In genomic region chr2:131934243-131934642, GRCm38 (mm10) we compare ENCODE assay signal across 30 mouse cellular contexts. TPM values are rescaled to one million over a fixed set of nuclear protein-coding genes. Genes with fewer than 3 reads are reported as not detected.
DNase-seq lines count a peak whose midpoint lies in the region; ATAC-seq and TF ChIP-seq lines count a peak whose summit lies in the region.
"Had no signal": no experiment of that assay in that cellular context is flagged by ENCODE, and none has a peak within 500 bp of the region (broad histone marks: within the 10 kb centered on the region; RNA-seq: fewer than 3 reads in every experiment).

No protein-coding gene starts in this region.

- no peak for ATAC-seq in midbrain, embryonic 11.5 days (ENCODE audit: low FRiP score)
- ATAC-seq in midbrain, embryonic 15.5 days (replicated peaks) = no peak
- ATAC-seq: intestine, embryonic 15.5 days; Patski had no signal

- H3K36me3 ChIP-seq in midbrain, embryonic 11.5 days (ENCODE audit: control insufficient read depth, insufficient read depth, low read length) = no peaks in the 10 kb centered on the region; the same call in 1 of the 2 replicates
- peaks cover 2% of the 10 kb centered on the region; the same call in 1 of the 2 replicates for H3K36me3 ChIP-seq in midbrain, embryonic 15.5 days (replicated peaks)
- H3K36me3 ChIP-seq: intestine, embryonic 15.5 days had no signal

- H3K27me3 ChIP-seq in midbrain, embryonic 11.5 days (ENCODE audit: control insufficient read depth, insufficient read depth, low read length) = no peaks in the 10 kb centered on the region
- no peaks in the 10 kb centered on the region for H3K27me3 ChIP-seq in midbrain, embryonic 15.5 days (replicated peaks)
- H3K27me3 ChIP-seq: CH12.LX; forebrain, embryonic 13.5 days; heart, embryonic 13.5 days; hindbrain, embryonic 15.5 days; intestine, embryonic 15.5 days; Patski had no signal

- WGBS in midbrain, embryonic 11.5 days = 91% methylated on average over 2 of the region's 2 CpGs
- 88% methylated on average over 2 of the region's 2 CpGs for WGBS in midbrain, embryonic 15.5 days

- TF ChIP-seq CTCF in layer of hippocampus, adult 2 months (conservative IDR thresholded peaks at IDR 0.05) = no peak

- no peak overlapping the region for H3K4me3 ChIP-seq in layer of hippocampus, adult 2 months
- H3K4me3 ChIP-seq in midbrain, embryonic 11.5 days (ENCODE audit: low read depth, low read length) = no peak overlapping the region
- H3K4me3 ChIP-seq in midbrain, embryonic 15.5 days = no peak overlapping the region
- H3K4me3 ChIP-seq: forebrain, embryonic 10.5 days; forebrain, embryonic 13.5 days; heart, adult 2 months; heart, embryonic 13.5 days; hindbrain, embryonic 15.5 days; intestine, embryonic 15.5 days had no signal

- H3K27ac ChIP-seq in layer of hippocampus, adult 2 months = peak overlapping the region; percentile 85
- no peak overlapping the region for H3K27ac ChIP-seq in midbrain, embryonic 11.5 days (ENCODE audit: low read depth, low read length)
- H3K27ac ChIP-seq in midbrain, embryonic 15.5 days = no peak overlapping the region
- H3K27ac ChIP-seq: heart, adult 2 months; hindbrain, embryonic 15.5 days; intestine, embryonic 15.5 days had no signal

- no peaks in the 10 kb centered on the region for H3K9me3 ChIP-seq in midbrain, embryonic 11.5 days (ENCODE audit: control insufficient read depth, low read length)
- H3K9me3 ChIP-seq in midbrain, embryonic 15.5 days = no peaks in the 10 kb centered on the region
- H3K9me3 ChIP-seq: forebrain, embryonic 13.5 days; G1E; heart, embryonic 13.5 days; hindbrain, embryonic 15.5 days; intestine, embryonic 15.5 days had no signal

- no peak overlapping the region for H3K4me2 ChIP-seq in midbrain, embryonic 11.5 days
- H3K4me2 ChIP-seq in midbrain, embryonic 15.5 days = no peak overlapping the region
- H3K4me2 ChIP-seq: forebrain, embryonic 13.5 days; heart, embryonic 13.5 days; hindbrain, embryonic 15.5 days; intestine, embryonic 15.5 days had no signal

- H3K9ac ChIP-seq in midbrain, embryonic 11.5 days (ENCODE audit: low read length) = no peak overlapping the region
- no peak overlapping the region for H3K9ac ChIP-seq in midbrain, embryonic 15.5 days
- H3K9ac ChIP-seq: forebrain, embryonic 13.5 days; hindbrain, embryonic 15.5 days; intestine, embryonic 15.5 days had no signal

- no peaks in the 10 kb centered on the region for H3K4me1 ChIP-seq in midbrain, embryonic 11.5 days (ENCODE audit: control insufficient read depth, insufficient read depth, low read length)
- peaks cover 13% of the 10 kb centered on the region for H3K4me1 ChIP-seq in midbrain, embryonic 15.5 days

- peak; percentile 87 for DNase-seq in heart, adult 11 months
- no peak for DNase-seq in heart, adult 8-10 months (ENCODE audit: low spot score)
- DNase-seq in layer of hippocampus, adult 2 months (ENCODE audit: low spot score in 2 of 2) = no peak
- DNase-seq in layer of hippocampus, postnatal 36 days = no peak
- peak; percentile 56 for DNase-seq in midbrain, embryonic 11.5 days (ENCODE audit: low spot score, missing footprints)
- DNase-seq: adrenal gland, postnatal 10 days; adrenal gland, postnatal 36 days; B cell, adult 2 months; cerebellum, adult 9-10 months; cerebellum, postnatal 14 days; gastrocnemius, postnatal 25 days; heart, adult 2 months; heart, postnatal 14 days; heart, postnatal 4 days had no signal

RNA-seq across cellular contexts. Expression of gene Prnd, which starts 16.4 kb away (rescaled TPM):
- 1 to 10 TPM in 2 of 4 experiments, under 1 TPM in 2; 0.22 to 1.8 (median 1.2) TPM for total RNA-seq in heart, adult 8-10 months (2022)
- not detected for total RNA-seq in layer of hippocampus, adult 2 months (2021)
- total RNA-seq in layer of hippocampus, postnatal 36 days (2021) = under 1 TPM; 0.13 to 0.25 TPM
- polyA plus RNA-seq in midbrain, embryonic 11.5 days (2014; fragmentation: Nextera tagmentation; extraction: Ambion mirVana) = 5.3 and 6.9 TPM in 2 replicates
- polyA plus RNA-seq in midbrain, embryonic 15.5 days (2015; fragmentation: Nextera tagmentation; extraction: Ambion mirVana) = 10.3 and 12.6 TPM in 2 replicates
- polyA plus RNA-seq: G1E had no signal

RNA-seq across cellular contexts. Expression of gene Prn, which starts 24.5 kb away (rescaled TPM):
- under 1 TPM in 3 of 4 experiments, not detected in 1; 0.20 to 0.69 (median 0.38) TPM for total RNA-seq in heart, adult 8-10 months (2022)
- not detected for total RNA-seq in layer of hippocampus, adult 2 months (2021)
- not detected for total RNA-seq in layer of hippocampus, postnatal 36 days (2021)
- not detected in 2 replicates for polyA plus RNA-seq in midbrain, embryonic 11.5 days (2014; fragmentation: Nextera tagmentation; extraction: Ambion mirVana)
- not detected in 2 replicates for polyA plus RNA-seq in midbrain, embryonic 15.5 days (2015; fragmentation: Nextera tagmentation; extraction: Ambion mirVana)
- total RNA-seq: adrenal gland, adult 18-20 months; adrenal gland, postnatal 10 days; CH12.LX; G1E; gastrocnemius, adult 8-10 months had no signal
- polyA plus RNA-seq: embryonic facial prominence, embryonic 11.5 days; embryonic facial prominence, embryonic 14.5 days; forebrain, embryonic 10.5 days; forebrain, embryonic 13.5 days; G1E; gonadal fat pad, adult 2 months; heart, adult 2 months; heart, embryonic 13.5 days; heart, embryonic 16.5 days; hindbrain, embryonic 11.5 days; hindbrain, embryonic 15.5 days; Patski had no signal

RNA-seq across cellular contexts. Expression of gene Prnp, which starts 24.5 kb away (rescaled TPM):
- 100 to 1,000 TPM; 135 to 164 (median 149) TPM for total RNA-seq in heart, adult 8-10 months (2022)
- 100 to 1,000 TPM; 984 to 990 TPM for total RNA-seq in layer of hippocampus, adult 2 months (2021)
- total RNA-seq in layer of hippocampus, postnatal 36 days (2021) = 100 to 1,000 TPM; 922 to 985 TPM
- polyA plus RNA-seq in midbrain, embryonic 11.5 days (2014; fragmentation: Nextera tagmentation; extraction: Ambion mirVana) = 27.2 and 29.7 TPM in 2 replicates
- polyA plus RNA-seq in midbrain, embryonic 15.5 days (2015; fragmentation: Nextera tagmentation; extraction: Ambion mirVana) = 157 and 158 TPM in 2 replicates

Comparison
In these comparisons a context has a peak if more than half of its experiments do, and no peak if none do; other contexts are left out.
1. DNase-seq: peak in heart, adult 11 months (single experiment) and midbrain, embryonic 11.5 days (single experiment); none in heart, adult 8-10 months (single experiment), layer of hippocampus, adult 2 months (0 of 2) and layer of hippocampus, postnatal 36 days (0 of 2).
2. RNA of gene Prnp, which starts 24.5 kb away (total RNA-seq): 984 to 990 TPM in layer of hippocampus, adult 2 months and 922 to 985 TPM in layer of hippocampus, postnatal 36 days; 135 to 164 TPM in heart, adult 8-10 months; every median in the first group is over 4 times any median in the second.